Mouse (Mus musculus) kidney, adult 2 months (tissue): ENCODE results near the gene Slc37a3.
A peak's percentile ranks its signal among the peaks of the same experiment; 100 is the strongest.

Source experiments
- CTCF ChIP-seq: fragments of 200-500 bp; conservative IDR thresholded peaks from 2 replicates; pipeline ENCODE4 v1.5.1; 2011; ENCODE audit warnings: low read depth, mild to moderate bottlenecking, control low read depth, low read length, moderate library complexity, mixed read lengths; ENCODE audit not compliant: insufficient read depth, insufficient read length
- POLR2A ChIP-seq: fragments of 200-500 bp; IDR thresholded peaks from one replicate; pipeline ENCODE4 v1.6.1; 2011; ENCODE audit warnings: low read depth, low read length, control low read depth

DNA sequence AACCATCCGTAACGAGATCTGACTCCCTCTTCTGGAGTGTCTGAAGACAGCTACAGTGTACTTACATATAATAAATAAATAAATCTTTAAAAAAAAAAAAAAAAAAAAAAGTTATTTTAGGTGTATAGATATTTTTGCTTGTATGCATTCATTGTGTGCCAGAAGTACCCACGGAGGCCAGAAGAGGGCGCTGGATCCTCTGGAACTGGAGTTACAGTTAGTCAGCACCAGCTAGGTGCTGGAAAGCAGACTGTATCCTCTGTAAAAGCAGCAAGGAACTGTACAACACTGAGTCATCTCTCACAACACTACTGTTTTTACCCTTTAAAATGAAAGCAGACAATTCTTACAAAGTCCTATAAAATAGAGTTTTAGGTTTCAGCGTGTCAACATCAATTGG is 38.3 kb upstream of the Slc37a3 start:
- TF ChIP-seq CTCF (peak; percentile 68), POLR2A (no peak)
